Mouse (Mus musculus) embryonic fibroblast, embryonic 13.5 days (primary cell): ENCODE data around the gene Larp6. TPM values are rescaled to one million over a fixed set of nuclear protein-coding genes. Genes with fewer than 3 reads are reported as not detected.

Experiments used
- H3K27ac ChIP-seq: 2 replicates; pipeline ENCODE4 v1.5.1; 2012; ENCODE audit warnings: low read length, control low read depth, inconsistent platforms; ENCODE audit not compliant: insufficient read depth
- H3K4me1 ChIP-seq: 2 replicates; pipeline ENCODE4 v1.6.1; 2011; ENCODE audit warnings: low read length; ENCODE audit not compliant: control insufficient read depth, insufficient read depth
- H3K4me3 ChIP-seq: 2 replicates; pipeline ENCODE4 v1.5.1; 2011; ENCODE audit warnings: mild to moderate bottlenecking, control low read depth, low read length; ENCODE audit not compliant: insufficient read depth
- CTCF ChIP-seq: IDR thresholded peaks from 2 replicates; pipeline ENCODE4 v1.5.1; 2011; ENCODE audit warnings: mild to moderate bottlenecking, control low read depth, low read length, moderate library complexity, borderline replicate concordance; ENCODE audit not compliant: insufficient read depth
- POLR2A ChIP-seq: IDR thresholded peaks from 2 replicates; pipeline ENCODE4 v1.6.1; 2011; ENCODE audit warnings: low read depth, mild to moderate bottlenecking, control low read depth, low read length, moderate library complexity
- polyA plus RNA-seq: library from polyadenylated mRNA; stranded (reverse); fragments of >200 nt; gene quantifications from 2 replicates; pipeline ENCODE4 v1.2.4, GENCODE M21; 2011; ENCODE audit warnings: low read depth; ENCODE audit not compliant: missing spikeins, insufficient read length

Larp6 gene
- polyA plus RNA-seq, 1 experiment = 3.4 TPM

- Histone ChIP-seq H3K4me1 (peaks cover 6% of the 10 kb centered on the region; the same call in 1 of the 2 replicates), H3K27ac (no peak overlapping the region), H3K4me3 (no peak overlapping the region)
- TF ChIP-seq CTCF (no peak), POLR2A (no peak)
Observed at GRCm38 (mm10) chr9:60742516-60742915, 29.7 kb downstream of the Larp6 start.

- H3K4me3 ChIP-seq = no peak overlapping the region
- TF ChIP-seq POLR2A = no peak
- TF ChIP-seq CTCF = no peak
- peaks cover 6% of the 10 kb centered on the region; the same call in 1 of the 2 replicates for H3K4me1 ChIP-seq
- H3K27ac ChIP-seq = no peak overlapping the region
Observed at GRCm38 (mm10) chr9:60743180-60743900, 30.6 kb downstream of the Larp6 start.

GRCm38 (mm10) chr9:60744171-60744969, 31.6 kb downstream of the Larp6 start:
- TF ChIP-seq CTCF = peak; percentile 63; the same call in 1 of the 2 replicates
- no peak for TF ChIP-seq POLR2A
- Histone ChIP-seq H3K4me3 (no peak overlapping the region), H3K27ac (no peak overlapping the region)

GRCm38 (mm10) chr9:60744971-60745370, 32.2 kb downstream of the Larp6 start:
- Histone ChIP-seq H3K4me1 (peaks cover 6% of the 10 kb centered on the region; the same call in 1 of the 2 replicates), H3K4me3 (no peak overlapping the region), H3K27ac (no peak overlapping the region)
- TF ChIP-seq POLR2A (no peak), CTCF (no peak)

More at GRCm38 (mm10) chr9:60744171-60744969, 31.6 kb downstream of the Larp6 start:
- peaks cover 6% of the 10 kb centered on the region; the same call in 1 of the 2 replicates for H3K4me1 ChIP-seq

- Histone ChIP-seq H3K27ac (no peak overlapping the region), H3K4me1 (peaks cover 6% of the 10 kb centered on the region; the same call in 1 of the 2 replicates), H3K4me3 (no peak overlapping the region)
- TF ChIP-seq CTCF = no peak
- TF ChIP-seq POLR2A = no peak
Observed at GRCm38 (mm10) chr9:60746561-60746960, 33.8 kb downstream of the Larp6 start.

GRCm38 (mm10) chr9:60747672-60748071, 34.9 kb downstream of the Larp6 start:
- Histone ChIP-seq H3K27ac (no peak overlapping the region), H3K4me3 (no peak overlapping the region), H3K4me1 (peaks cover 6% of the 10 kb centered on the region; the same call in 1 of the 2 replicates)
- TF ChIP-seq CTCF (no peak), POLR2A (no peak)

- Histone ChIP-seq H3K27ac (no peak overlapping the region), H3K4me3 (no peak overlapping the region), H3K4me1 (peaks cover 2% of the 10 kb centered on the region; the same call in 1 of the 2 replicates)
- TF ChIP-seq CTCF (no peak), POLR2A (no peak)
Observed at GRCm38 (mm10) chr9:60748191-60748590, 35.4 kb downstream of the Larp6 start.

- no peaks in the 10 kb centered on the region for H3K4me1 ChIP-seq
- H3K27ac ChIP-seq = no peak overlapping the region
- H3K4me3 ChIP-seq = no peak overlapping the region
- TF ChIP-seq POLR2A (no peak), CTCF (no peak)
Observed at GRCm38 (mm10) chr9:60749105-60749504, 36.3 kb downstream of the Larp6 start.

- no peaks in the 10 kb centered on the region for H3K4me1 ChIP-seq
- TF ChIP-seq CTCF (no peak), POLR2A (no peak)
- H3K27ac ChIP-seq = no peak overlapping the region
- no peak overlapping the region for H3K4me3 ChIP-seq
Observed at GRCm38 (mm10) chr9:60751098-60751497, 38.3 kb downstream of the Larp6 start.

- H3K4me3 ChIP-seq = no peak overlapping the region
- no peak overlapping the region for H3K27ac ChIP-seq
- TF ChIP-seq POLR2A (no peak), CTCF (no peak)
- H3K4me1 ChIP-seq = no peaks in the 10 kb centered on the region
Observed at GRCm38 (mm10) chr9:60751971-60752370, 39.2 kb downstream of the Larp6 start.
